Mouse (Mus musculus) embryonic facial prominence, embryonic 12.5 days (tissue): ENCODE results near the gene Ap2a1. TPM values are rescaled to one million over a fixed set of nuclear protein-coding genes. Genes with fewer than 3 reads are reported as not detected.

ENCODE experiments used
- ATAC-seq: fragments of 200-750 bp; cut with Nextera tagmentation; 2 replicates; pipeline ENCODE4 v1.8.0; 2017; ENCODE audit not compliant: insufficient number of reproducible peaks, insufficient read depth, low FRiP score, low TSS enrichment
- H3K27ac ChIP-seq: fragments of 300-500 bp; sonication (generic); 2 replicates; pipeline ENCODE4 v1.5.1; 2016; ENCODE audit warnings: mild to moderate bottlenecking
- H3K27me3 ChIP-seq: fragments of 300-500 bp; sonication (generic); 2 replicates; pipeline ENCODE4 v1.6.1; 2016; ENCODE audit warnings: mild to moderate bottlenecking, moderate library complexity
- H3K36me3 ChIP-seq: fragments of 300-500 bp; sonication (generic); 2 replicates; pipeline ENCODE4 v1.6.1; 2016; ENCODE audit warnings: mild to moderate bottlenecking
- H3K4me1 ChIP-seq: fragments of 300-500 bp; sonication (generic); 2 replicates; pipeline ENCODE4 v1.6.1; 2016
- H3K4me2 ChIP-seq: fragments of 300-500 bp; sonication (generic); replicated peaks from 2 replicates; pipeline ENCODE4 v1.6.1; 2016; ENCODE audit warnings: mild to moderate bottlenecking, moderate library complexity
- H3K4me3 ChIP-seq: fragments of 300-500 bp; sonication (generic); 2 replicates; pipeline ENCODE4 v1.5.1; 2016; ENCODE audit warnings: mild to moderate bottlenecking
- H3K9ac ChIP-seq: fragments of 300-500 bp; sonication (generic); 2 replicates; pipeline ENCODE4 v1.6.1; 2016; ENCODE audit warnings: mild to moderate bottlenecking, moderate library complexity
- H3K9me3 ChIP-seq: fragments of 300-500 bp; sonication (generic); 2 replicates; pipeline ENCODE4 v1.6.1; 2016; ENCODE audit warnings: mild to moderate bottlenecking, moderate library complexity
- WGBS: fragments of 180-500 bp; shearing (Covaris S2); methylation state at CpG from one replicate; pipeline ENCODE4 v1.1.7; 2016; 5-methylcytosine and 5-hydroxymethylcytosine counted together
- polyA plus RNA-seq: library from polyadenylated mRNA; unstranded; fragments of >200 nt; fragmentation: Nextera tagmentation; extraction: Ambion mirVana; gene quantifications from 2 replicates; pipeline ENCODE4 v1.2.1, GENCODE M21; 2016

Ap2a1 gene
- polyA plus RNA-seq, 1 experiment from 2014 or later = 84.7 TPM

DNA sequence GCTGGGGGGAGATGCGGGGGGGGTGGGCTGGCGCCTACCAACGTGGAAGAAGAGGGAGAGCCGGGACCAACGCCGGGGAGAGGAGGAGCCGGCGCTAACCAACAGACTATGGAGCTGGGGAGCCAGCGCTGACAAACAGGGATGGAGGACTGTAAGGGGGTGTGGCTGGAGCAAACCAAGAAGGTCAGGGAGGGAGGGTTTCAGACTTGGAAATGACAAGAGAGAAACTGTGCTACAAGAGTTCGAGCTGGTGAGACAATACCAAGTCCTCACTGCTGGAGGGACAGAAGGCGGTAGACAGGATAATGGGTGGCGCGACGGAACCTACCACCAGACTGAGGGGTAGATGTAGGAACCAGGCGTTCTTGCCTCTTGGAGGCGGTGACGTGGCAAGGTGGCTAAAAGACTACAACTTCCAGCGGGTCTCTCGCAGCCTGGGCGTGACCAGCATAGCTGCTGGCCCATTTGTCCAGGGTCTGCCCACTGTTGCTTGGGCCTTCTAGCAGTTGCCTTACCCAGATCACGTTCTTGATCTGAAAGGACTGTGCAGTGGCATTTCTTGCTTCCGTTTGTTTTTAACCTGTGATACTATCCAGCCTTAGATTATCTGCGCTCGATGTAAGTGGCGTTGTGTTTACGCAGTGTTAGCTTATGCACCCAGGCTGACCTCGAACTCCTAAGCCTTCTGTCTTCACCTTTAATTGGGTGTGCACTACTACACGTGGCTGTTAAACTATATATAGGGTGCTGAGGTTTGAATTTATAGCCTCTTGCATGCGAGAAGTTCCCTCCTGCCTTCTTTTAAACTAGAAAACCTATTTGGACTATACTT, 59.4 kb downstream of the Ap2a1 start, which contains the start of gene Ptov1:
Ptov1 (minus strand) TSS at position 92 of the 832 bp plus-strand sequence.
- Histone ChIP-seq H3K27me3 (no peaks in the 10 kb centered on the region), H3K4me1 (peaks cover 41% of the 10 kb centered on the region), H3K27ac (peak within 1 kb of the TSS; percentile 100), H3K4me2 (peak within 1 kb of the TSS; percentile 95), H3K9ac (peak within 1 kb of the TSS; percentile 99), H3K36me3 (peaks cover 24% of the 10 kb centered on the region), H3K9me3 (no peaks in the 10 kb centered on the region), H3K4me3 (peak within 1 kb of the TSS; percentile 86)
- WGBS = 11% methylated on average over 29 of the region's 29 CpGs
- peak; percentile 92 for ATAC-seq

- H3K9ac ChIP-seq = peak overlapping the region; percentile 99
- no peaks in the 10 kb centered on the region for H3K27me3 ChIP-seq
- under 1% methylated on average over 87 of the region's 108 CpGs for WGBS
- H3K27ac ChIP-seq = peak overlapping the region; percentile 100
- H3K4me3 ChIP-seq = peak overlapping the region; percentile 86
- 0 out of 2 replicates have a peak, but pooled peaks have one; percentile 24 for ATAC-seq
- peaks cover 46% of the 10 kb centered on the region for H3K4me1 ChIP-seq
- H3K9me3 ChIP-seq = no peaks in the 10 kb centered on the region
- peaks cover 32% of the 10 kb centered on the region for H3K36me3 ChIP-seq
- H3K4me2 ChIP-seq = peak overlapping the region; percentile 95
Measured at GRCm38 (mm10) chr7:44868919-44869696, 60.2 kb downstream of the Ap2a1 start.

DNA sequence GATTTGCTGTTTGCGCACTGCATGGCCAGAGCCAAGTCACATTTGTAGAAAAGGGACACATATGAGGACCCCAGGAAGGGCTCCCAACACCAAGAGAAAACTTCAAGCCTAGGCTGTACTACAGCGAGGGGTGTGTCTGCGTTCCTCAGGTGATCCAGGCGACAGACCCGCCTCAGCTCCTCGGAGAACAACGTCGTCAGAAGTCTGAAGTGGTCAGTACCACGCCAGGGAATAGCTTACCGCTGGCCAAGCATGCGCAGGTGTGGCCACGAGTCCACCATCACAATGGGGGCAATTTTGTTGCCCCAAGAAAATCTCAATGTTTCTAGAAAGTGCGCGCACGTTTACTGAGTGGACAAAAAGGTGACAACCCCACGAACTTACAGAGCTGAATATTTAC, 60.8 kb downstream of the Ap2a1 start:
- Histone ChIP-seq H3K36me3 (peaks cover 38% of the 10 kb centered on the region), H3K4me2 (peak overlapping the region; percentile 95), H3K4me3 (peak overlapping the region; percentile 86), H3K27me3 (no peaks in the 10 kb centered on the region), H3K9ac (peak overlapping the region; percentile 99), H3K9me3 (no peaks in the 10 kb centered on the region), H3K4me1 (peaks cover 46% of the 10 kb centered on the region), H3K27ac (peak overlapping the region; percentile 100)
- WGBS = 7% methylated on average over 16 of the region's 16 CpGs
- ATAC-seq = no peak

DNA sequence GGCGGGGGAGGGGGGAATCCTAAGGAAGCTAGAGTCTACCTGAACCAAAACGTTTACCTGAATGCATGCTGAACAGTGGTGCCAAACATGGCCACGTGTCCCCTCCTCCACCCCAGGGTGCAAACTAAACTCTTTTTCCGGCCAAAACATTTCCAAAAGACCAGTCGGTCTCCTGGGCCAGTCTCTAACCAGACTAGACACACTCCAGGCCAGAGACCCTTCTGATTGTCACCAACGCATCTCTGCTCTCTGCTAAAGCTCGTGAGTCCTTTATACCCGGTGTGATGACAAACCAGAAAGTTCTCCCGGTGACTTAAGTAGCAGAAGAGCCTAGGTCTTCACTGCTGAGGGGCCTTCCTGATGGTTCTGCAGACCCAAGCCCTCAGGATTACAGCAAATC, 61.5 kb downstream of the Ap2a1 start:
- Histone ChIP-seq H3K4me1 (peaks cover 46% of the 10 kb centered on the region), H3K36me3 (peaks cover 45% of the 10 kb centered on the region), H3K9me3 (no peaks in the 10 kb centered on the region), H3K9ac (peak overlapping the region; percentile 99), H3K4me2 (peak overlapping the region; percentile 95), H3K27me3 (no peaks in the 10 kb centered on the region), H3K4me3 (peak overlapping the region; percentile 86), H3K27ac (no peak overlapping the region)
- no peak for ATAC-seq
- WGBS = 46% methylated on average over 9 of the region's 9 CpGs

DNA sequence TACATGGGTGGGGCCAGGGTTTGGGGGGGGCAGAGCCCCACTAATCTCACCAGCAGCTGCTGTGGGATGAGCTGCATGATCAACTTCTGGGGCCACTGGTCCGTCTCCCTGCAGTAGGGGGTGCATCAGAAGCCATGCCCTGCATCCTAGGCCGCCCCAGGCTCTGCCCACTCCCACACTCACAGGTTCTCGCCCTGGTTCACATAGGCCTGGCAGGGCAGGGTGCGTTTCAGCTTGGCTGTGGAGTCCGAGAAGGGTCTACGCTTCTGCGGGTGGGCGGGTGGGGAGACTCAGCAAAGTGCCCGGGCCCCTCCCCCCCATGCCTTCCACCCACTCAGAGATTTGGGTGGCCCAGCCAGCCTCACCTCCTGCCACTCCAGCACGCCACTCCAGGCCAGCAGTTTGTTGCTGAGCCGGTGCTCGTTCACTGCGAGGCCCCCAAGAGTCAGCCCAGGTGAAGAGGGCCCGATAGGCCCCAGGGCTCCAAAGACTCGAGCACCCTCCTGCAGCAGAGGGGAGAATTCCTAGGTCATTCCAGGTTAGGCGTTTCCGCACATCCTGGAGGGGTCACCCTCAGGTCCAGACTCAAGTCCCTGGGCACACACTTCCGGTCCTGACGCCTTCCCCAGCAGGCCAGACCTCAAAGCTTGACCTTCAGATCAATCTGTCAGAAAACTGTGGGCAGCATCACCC, 62.1 kb downstream of the Ap2a1 start:
- Histone ChIP-seq H3K4me2 (peak overlapping the region; percentile 95), H3K4me1 (peaks cover 46% of the 10 kb centered on the region), H3K36me3 (peaks cover 51% of the 10 kb centered on the region), H3K9me3 (no peaks in the 10 kb centered on the region), H3K27ac (no peak overlapping the region), H3K27me3 (no peaks in the 10 kb centered on the region), H3K4me3 (peak overlapping the region; percentile 86), H3K9ac (peak overlapping the region; percentile 99)
- 73% methylated on average over 19 of the region's 19 CpGs for WGBS
- no peak for ATAC-seq

DNA sequence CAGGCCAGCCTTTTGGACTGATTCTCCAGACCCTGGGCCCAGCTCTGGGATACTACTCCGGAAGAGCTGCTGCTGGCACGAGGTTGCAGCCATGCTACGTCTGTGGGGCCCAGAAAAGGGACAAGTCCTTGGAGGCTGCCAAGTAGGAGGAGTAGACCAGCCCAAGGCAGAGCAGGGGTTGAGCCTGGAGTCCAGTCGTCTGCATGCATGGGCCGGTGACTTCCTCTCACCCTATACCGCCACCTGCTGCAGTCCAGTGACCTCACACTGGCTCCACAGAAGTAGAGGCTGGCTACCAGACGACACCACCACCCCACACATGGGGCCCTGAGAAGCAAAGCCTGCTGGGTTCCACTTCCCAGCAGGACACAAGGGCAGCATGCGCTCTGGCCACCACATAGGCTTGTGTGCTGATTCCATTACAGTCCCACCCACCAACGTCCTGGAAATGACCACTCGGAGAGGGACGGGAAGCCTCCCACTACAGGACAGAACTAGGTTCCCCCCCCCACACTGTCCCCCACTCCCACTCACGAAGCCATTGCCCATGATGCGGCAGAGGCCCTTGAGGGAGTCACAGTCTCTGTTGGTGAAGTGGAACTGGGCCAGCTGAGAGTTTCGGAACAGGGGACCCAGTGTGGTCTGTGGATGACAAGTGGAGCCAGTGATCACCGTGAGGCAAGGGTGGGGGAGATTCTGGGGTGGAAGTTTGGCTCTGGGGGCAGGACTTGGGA, 62.9 kb downstream of the Ap2a1 start:
- Histone ChIP-seq H3K36me3 (peaks cover 58% of the 10 kb centered on the region), H3K9me3 (no peaks in the 10 kb centered on the region), H3K27ac (0 out of 2 replicates have a peak overlapping the region, but pooled peaks have one; percentile 17), H3K4me1 (peaks cover 46% of the 10 kb centered on the region), H3K27me3 (no peaks in the 10 kb centered on the region), H3K4me2 (peak overlapping the region; percentile 95), H3K9ac (peak overlapping the region; percentile 99), H3K4me3 (peak overlapping the region; percentile 86)
- 70% methylated on average over 15 of the region's 15 CpGs for WGBS
- ATAC-seq = no peak

- ATAC-seq = no peak
- Histone ChIP-seq H3K4me3 (no peak overlapping the region), H3K27me3 (no peaks in the 10 kb centered on the region), H3K9ac (0 out of 2 replicates have a peak overlapping the region, but pooled peaks have one; percentile 21), H3K9me3 (no peaks in the 10 kb centered on the region), H3K36me3 (peaks cover 60% of the 10 kb centered on the region), H3K27ac (0 out of 2 replicates have a peak overlapping the region, but pooled peaks have one; percentile 31), H3K4me2 (no peak overlapping the region), H3K4me1 (peaks cover 46% of the 10 kb centered on the region)
- WGBS = 88% methylated on average over 24 of the region's 24 CpGs
Measured at GRCm38 (mm10) chr7:44864595-44865542, 64.4 kb downstream of the Ap2a1 start.

DNA sequence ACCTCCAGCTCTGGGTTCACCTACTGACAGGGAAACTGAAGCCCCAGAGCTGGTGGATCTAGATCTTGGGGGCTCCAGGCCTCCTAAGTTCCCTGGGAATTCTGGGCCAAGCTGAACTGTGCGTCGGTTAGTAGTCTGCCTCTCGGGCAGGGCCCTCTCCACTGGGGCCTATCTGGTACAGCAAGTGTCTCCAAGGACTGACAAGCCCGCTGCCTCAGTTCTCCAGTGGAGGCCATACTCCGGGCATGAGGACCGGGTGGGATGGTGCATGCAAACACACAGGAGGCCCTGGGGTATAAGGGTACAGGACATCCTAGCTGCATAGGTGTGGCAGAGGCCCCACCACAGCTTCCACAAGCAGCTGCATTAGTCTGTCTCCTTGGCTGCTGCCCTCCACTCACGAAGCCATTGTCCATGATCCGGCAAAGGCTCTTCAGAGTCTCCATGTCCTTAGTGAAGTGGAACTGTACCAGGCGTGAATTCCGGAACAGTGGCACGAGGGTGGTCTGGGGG, 65.3 kb downstream of the Ap2a1 start:
- Histone ChIP-seq H3K4me1 (peaks cover 46% of the 10 kb centered on the region), H3K9me3 (no peaks in the 10 kb centered on the region), H3K9ac (no peak overlapping the region), H3K27ac (no peak overlapping the region), H3K4me3 (no peak overlapping the region), H3K27me3 (no peaks in the 10 kb centered on the region), H3K36me3 (peaks cover 60% of the 10 kb centered on the region), H3K4me2 (no peak overlapping the region)
- 85% methylated on average over 11 of the region's 11 CpGs for WGBS
- ATAC-seq = no peak

DNA sequence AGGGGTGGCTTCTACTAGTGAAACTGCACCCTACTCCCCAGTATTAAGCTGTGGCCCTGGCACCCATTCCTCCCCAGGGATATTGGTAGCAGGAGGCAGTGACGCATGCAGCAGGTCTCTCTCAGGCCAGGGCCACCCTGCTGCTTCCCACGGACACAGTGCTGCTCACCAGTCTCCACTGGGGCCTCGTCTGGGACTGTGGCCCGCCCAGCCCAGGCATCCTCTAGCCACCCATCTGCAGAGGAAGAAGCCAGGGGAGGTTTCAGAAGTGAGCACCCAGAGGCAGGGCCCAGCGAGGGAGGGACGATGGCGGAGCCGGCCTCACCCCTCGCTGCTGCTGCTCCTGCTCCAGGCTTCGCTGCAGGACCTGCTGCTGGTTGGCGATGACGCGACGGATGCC, 66.1 kb downstream of the Ap2a1 start:
- Histone ChIP-seq H3K27me3 (no peaks in the 10 kb centered on the region), H3K4me2 (no peak overlapping the region), H3K9me3 (no peaks in the 10 kb centered on the region), H3K4me1 (peaks cover 49% of the 10 kb centered on the region), H3K36me3 (peaks cover 60% of the 10 kb centered on the region), H3K9ac (no peak overlapping the region), H3K27ac (no peak overlapping the region), H3K4me3 (no peak overlapping the region)
- no peak for ATAC-seq
- 91% methylated on average over 14 of the region's 14 CpGs for WGBS

- Histone ChIP-seq H3K36me3 (peaks cover 60% of the 10 kb centered on the region), H3K27me3 (no peaks in the 10 kb centered on the region), H3K4me1 (peaks cover 47% of the 10 kb centered on the region), H3K27ac (no peak overlapping the region), H3K9ac (no peak overlapping the region), H3K4me3 (no peak overlapping the region), H3K4me2 (no peak overlapping the region), H3K9me3 (no peaks in the 10 kb centered on the region)
- ATAC-seq = no peak
- 86% methylated on average over 8 of the region's 8 CpGs for WGBS
Measured at GRCm38 (mm10) chr7:44862434-44862833, 66.9 kb downstream of the Ap2a1 start.
